Mouse (Mus musculus) left cerebral cortex, adult 2 months (tissue): ENCODE data around the gene Sppl2b. TPM values are rescaled to one million over a fixed set of nuclear protein-coding genes. Genes with fewer than 3 reads are reported as not detected.
"Not testable (repeated sequence)": the region's sequence is repeated elsewhere in the genome, so short reads cannot be mapped to it uniquely, and the experiment has no call there.

Experiments
- DNase-seq, 2 experiments: peaks; one replicate each; pipeline ENCODE4 v3.0.0; 2021 to 2022; ENCODE audit warnings: low spot score in 2 of 2, mixed read lengths in 1 of 2; ENCODE audit errors: extremely low spot score in 1 of 2
- H3K27ac ChIP-seq: fragments of 200-600 bp; 2 replicates; pipeline ENCODE4 v1.8.1; 2022
- H3K4me3 ChIP-seq: fragments of 200-600 bp; 2 replicates; pipeline ENCODE4 v1.8.1; 2022
- CTCF ChIP-seq: fragments of 200-600 bp; IDR thresholded peaks from 2 replicates; pipeline ENCODE4 v1.8.1; 2022; ENCODE audit warnings: antibody characterized with exemption, mild to moderate bottlenecking, moderate library complexity
- intact Hi-C: fragments of 180-260 bp; cut with DNase I; formaldehyde crosslinking; loops from one replicate; pipeline ENCODE4 v1.15.1; 2025
- total RNA-seq, 2 experiments: library from RNA; stranded (reverse); gene quantifications; 2 replicates each; pipeline ENCODE4 v1.2.3; 2021

The Sppl2b gene
- total RNA-seq, 2 experiments from 2014 or later, result 55.6 to 62.5 TPM

- Histone ChIP-seq H3K4me3 (no peak within 1 kb of the TSS), H3K27ac (no peak within 1 kb of the TSS)
- TF ChIP-seq CTCF, result no peak
- intact Hi-C loops, result no loop called here
- DNase-seq, result no peak
These were observed 41.7 kb upstream of the Sppl2b start, which contains the start of gene Jsrp1 for GRCm38 (mm10) chr10:80813366-80813765. Gene Jsrp1, minus strand, starts transcription at chr10:80813498.

- TF ChIP-seq CTCF, result peak; percentile 6; the same call in 1 of the 2 replicates
- Histone ChIP-seq H3K27ac (no peak overlapping the region), H3K4me3 (no peak overlapping the region)
- no peak for DNase-seq
- intact Hi-C loops, result no loop called here
These were observed 40.3 kb upstream of the Sppl2b start for GRCm38 (mm10) chr10:80814800-80815199.

GRCm38 (mm10) chr10:80816303-80816702 is 38.8 kb upstream of the Sppl2b start:
- DNase-seq, H3K4me3 ChIP-seq, H3K27ac ChIP-seq, intact Hi-C loops: not testable (repeated sequence)

- no peak for DNase-seq
- no peak overlapping the region for H3K27ac ChIP-seq
- H3K4me3 ChIP-seq, result no peak overlapping the region
- intact Hi-C loops, result no loop called here
- no peak for TF ChIP-seq CTCF
These were observed 37.9 kb upstream of the Sppl2b start for GRCm38 (mm10) chr10:80817164-80817563.

GRCm38 (mm10) chr10:80817955-80818354 is 37.1 kb upstream of the Sppl2b start:
- intact Hi-C loops, H3K27ac ChIP-seq, DNase-seq, H3K4me3 ChIP-seq: not testable (repeated sequence)
- TF ChIP-seq CTCF, result peak; percentile 30

GRCm38 (mm10) chr10:80818599-80819281 is 36.3 kb upstream of the Sppl2b start:
- Histone ChIP-seq H3K4me3 (no peak overlapping the region), H3K27ac (no peak overlapping the region)
- intact Hi-C loops, result no loop called here
- TF ChIP-seq CTCF, result no peak
- no peak for DNase-seq

- TF ChIP-seq CTCF, result no peak
- intact Hi-C loops, result no loop called here
- no peak overlapping the region for H3K27ac ChIP-seq
- no peak for DNase-seq
- no peak overlapping the region for H3K4me3 ChIP-seq
These were observed 35.7 kb upstream of the Sppl2b start for GRCm38 (mm10) chr10:80819406-80819805.

- H3K27ac ChIP-seq, result no peak overlapping the region
- TF ChIP-seq CTCF, result peak; percentile 84
- no peak overlapping the region for H3K4me3 ChIP-seq
- no peak for DNase-seq
- intact Hi-C loops, result loop anchor here (2.0 kb wide), 1 partner anchor 59 kb away; no protein-coding TSS in a partner anchor
These were observed 33.1 kb upstream of the Sppl2b start for GRCm38 (mm10) chr10:80821991-80822390.

- Histone ChIP-seq H3K27ac (no peak overlapping the region), H3K4me3 (no peak overlapping the region)
- TF ChIP-seq CTCF, result no peak
- intact Hi-C loops, result loop anchor here (2.0 kb wide), 1 partner anchor 58 kb away; no protein-coding TSS in a partner anchor
- no peak for DNase-seq
These were observed 32.5 kb upstream of the Sppl2b start for GRCm38 (mm10) chr10:80822528-80822927.

GRCm38 (mm10) chr10:80823316-80823715 is 31.8 kb upstream of the Sppl2b start:
- no peak overlapping the region for H3K4me3 ChIP-seq
- H3K27ac ChIP-seq, result no peak overlapping the region
- DNase-seq, result no peak
- intact Hi-C loops, result loop anchor here (2.0 kb wide), 1 partner anchor 57 kb away; no protein-coding TSS in a partner anchor
- TF ChIP-seq CTCF, result no peak; the same call in 1 of the 2 replicates

- TF ChIP-seq CTCF, result no peak
- DNase-seq, result no peak
- intact Hi-C loops, result loop anchor here (2.0 kb wide), 1 partner anchor 57 kb away; no protein-coding TSS in a partner anchor
- H3K4me3 ChIP-seq, result no peak overlapping the region
- no peak overlapping the region for H3K27ac ChIP-seq
These were observed 31.0 kb upstream of the Sppl2b start for GRCm38 (mm10) chr10:80823847-80824643.

GRCm38 (mm10) chr10:80824827-80825226 is 30.2 kb upstream of the Sppl2b start:
- intact Hi-C loops, result loop anchor here (5.0 kb wide), 1 partner anchor 172 kb away; no protein-coding TSS in a partner anchor
- TF ChIP-seq CTCF, result no peak
- Histone ChIP-seq H3K27ac (no peak overlapping the region), H3K4me3 (no peak overlapping the region)
- no peak for DNase-seq
